Mouse (Mus musculus) CH12.LX (cell line): Measurements from ENCODE around the gene Gdi1.

ENCODE experiments used
- POLR2A ChIP-seq: IDR thresholded peaks from 2 replicates; pipeline ENCODE4 v1.6.1; 2011; ENCODE audit warnings: low read depth, mild to moderate bottlenecking, improper control_type of control experiment, low read length
- USF1 ChIP-seq: IDR thresholded peaks from 2 replicates; pipeline ENCODE4 v1.6.1; 2014; ENCODE audit warnings: low read depth, mild to moderate bottlenecking, inconsistent platforms, low read length, improper control_type of control experiment

DNA sequence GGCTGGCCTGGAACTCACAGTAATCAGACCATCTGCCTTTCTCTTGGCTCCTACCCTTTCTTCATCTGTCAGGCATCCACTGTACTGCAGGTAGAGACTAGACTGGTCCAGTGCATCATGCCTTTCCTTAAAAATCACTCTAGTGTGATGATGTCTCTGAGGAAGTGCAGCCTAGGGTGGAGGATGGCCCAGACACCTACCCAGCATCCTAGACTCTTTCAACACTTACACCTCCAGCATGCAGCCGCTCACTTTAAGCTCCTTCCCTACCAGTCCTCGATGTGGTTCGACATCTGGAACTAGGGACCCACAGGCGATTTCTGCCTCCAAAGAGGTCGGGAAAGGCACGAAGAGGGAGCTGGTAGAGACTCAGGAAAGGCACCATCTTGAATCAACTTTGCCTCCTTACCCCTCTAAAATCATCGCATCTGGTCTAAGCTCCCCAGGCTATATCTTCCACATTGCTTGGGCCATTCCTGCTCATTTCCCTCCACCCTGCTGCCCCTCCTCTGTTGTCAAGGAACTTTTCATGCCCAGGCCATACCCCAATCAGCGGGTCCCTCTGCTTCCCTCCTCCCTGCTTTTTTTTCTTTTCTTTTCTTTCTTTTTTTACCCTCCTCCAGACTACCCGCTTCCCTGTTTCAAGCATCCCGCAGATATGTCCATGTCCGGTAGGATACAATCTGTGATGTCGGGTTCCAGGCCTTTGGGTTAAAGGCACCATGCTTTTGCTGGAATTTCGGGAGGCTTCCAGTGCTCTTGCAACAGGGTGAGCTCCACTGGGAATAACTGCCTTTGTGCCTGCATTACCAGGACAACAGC, 48.1 kb downstream of the Gdi1 start:
- TF ChIP-seq POLR2A (no peak), USF1 (no peak)
